Mouse (Mus musculus) liver, postnatal 0 days (tissue): ENCODE measurements at regions not wholly inside any gene's neighbourhood (a gene's known extent, or its start where the extent isn't known, plus 50 kb on each side); places are given as distances from the start of the nearest gene placed in this dataset.

Experiments
- CTCF ChIP-seq: sonication (generic); IDR thresholded peaks from 2 replicates; pipeline ENCODE4 v1.5.1; 2016; ENCODE audit warnings: antibody characterized with exemption, low read depth
- EP300 ChIP-seq: IDR thresholded peaks from 2 replicates; pipeline ENCODE4 v1.6.1; 2016; ENCODE audit warnings: antibody characterized with exemption, low read depth, mild to moderate bottlenecking

DNA sequence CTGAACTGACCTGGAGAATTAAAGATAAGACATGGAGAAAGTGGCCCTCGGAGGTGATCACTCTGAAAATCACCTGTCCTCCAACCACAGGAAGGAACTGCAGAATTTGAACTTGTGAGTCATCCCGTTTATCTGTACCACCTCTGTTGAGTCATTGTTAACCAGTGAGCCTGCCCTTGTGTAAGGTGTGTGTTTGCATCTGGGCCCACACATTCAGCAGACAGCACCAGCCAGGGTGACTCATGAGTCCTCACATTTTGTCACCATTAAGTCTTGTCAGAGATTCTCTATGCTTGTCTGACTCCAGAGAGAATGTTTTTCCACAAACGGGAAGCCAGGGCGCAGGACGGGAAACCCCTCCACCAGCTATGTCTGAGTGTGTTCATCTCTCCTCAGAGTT, 75.0 kb upstream of the Tspan2 start:
- no peak for TF ChIP-seq CTCF
- TF ChIP-seq EP300, result no peak
